Mouse (Mus musculus): ENCODE results near the gene Ubl3.
A peak's percentile ranks its signal among the peaks of the same experiment; 100 is the strongest.

Ubl3 gene

DNA sequence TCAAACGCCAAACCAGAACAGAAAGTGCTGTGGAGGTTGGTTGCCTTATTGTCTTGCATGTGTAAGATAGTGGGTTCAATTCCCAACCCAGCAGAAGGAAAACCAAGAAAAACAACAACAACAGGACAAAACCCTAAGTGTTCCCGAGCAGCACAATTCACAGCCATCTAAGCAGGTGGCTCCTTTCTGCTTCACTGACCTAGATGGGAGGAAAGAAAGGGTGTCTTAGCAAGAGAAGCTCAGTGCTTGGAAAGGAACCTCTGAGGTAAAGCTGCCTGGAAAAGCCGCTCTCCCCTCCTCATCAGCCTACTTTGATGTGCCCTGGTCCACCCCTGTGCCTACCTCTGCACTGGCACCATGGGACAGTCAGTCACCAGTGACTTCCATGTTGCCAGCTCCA is 70.8 kb downstream of the Ubl3 start:
- DNase-seq (ENCODE audit: low read depth, low spot score) = no peak

DNA sequence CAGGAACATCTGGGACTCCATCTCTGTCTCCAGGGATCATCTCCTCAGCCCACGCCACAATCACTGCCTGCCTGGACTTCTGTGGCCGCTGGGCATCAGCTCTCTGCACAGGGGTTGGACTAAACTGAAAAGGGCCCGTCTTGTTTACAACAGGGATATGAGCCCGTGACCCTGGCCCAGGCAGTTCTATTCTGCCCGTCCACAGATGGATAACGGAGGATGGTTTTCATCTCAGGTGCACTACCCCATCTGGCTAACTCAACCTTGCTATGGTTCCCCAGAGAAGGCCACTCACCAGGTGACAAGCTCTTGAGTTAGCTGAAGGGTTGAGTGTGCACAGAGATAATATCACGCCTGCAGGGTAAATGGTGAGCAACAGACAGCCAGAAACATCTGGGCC is 78.2 kb downstream of the Ubl3 start:
- no peak for DNase-seq (ENCODE audit: low read depth, low spot score)

DNA sequence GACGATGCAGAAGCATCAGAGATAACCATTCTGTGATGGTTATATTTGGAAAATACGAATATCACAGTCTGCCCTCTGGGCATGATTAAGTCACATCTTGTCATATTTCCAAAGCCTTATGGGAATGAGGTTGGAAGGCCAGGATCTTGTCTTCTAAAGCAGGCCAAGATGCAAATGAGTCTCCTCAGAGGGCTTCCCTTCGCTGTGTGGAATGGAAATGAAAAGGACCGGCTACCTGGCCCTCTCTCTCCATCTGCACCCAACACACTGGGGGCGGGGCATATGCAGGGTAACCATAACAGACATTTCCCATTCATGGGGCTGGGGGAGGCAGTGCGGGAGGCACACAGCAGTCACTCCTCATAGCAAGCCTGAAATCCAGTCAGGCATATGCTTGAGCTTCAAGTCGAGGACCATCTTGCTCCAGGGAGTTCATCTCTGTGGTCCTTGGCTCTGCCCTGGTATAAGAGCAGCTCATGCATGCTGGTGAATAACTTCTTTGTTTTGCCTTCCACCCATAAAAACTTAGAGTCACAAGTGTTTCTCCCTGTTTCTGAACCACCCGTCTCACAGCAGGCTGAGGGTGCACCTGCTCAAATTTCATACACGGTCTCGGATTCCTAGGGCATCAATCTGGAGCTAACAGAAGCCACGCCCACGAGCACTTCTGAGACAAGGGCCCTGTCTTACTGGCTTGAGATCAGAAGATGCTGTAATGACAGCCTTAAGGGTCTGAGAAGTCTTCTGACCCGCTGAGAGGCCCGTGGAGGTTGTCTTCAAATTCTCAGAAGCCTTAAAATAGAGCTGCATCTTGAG is 83.8 kb downstream of the Ubl3 start:
- DNase-seq (ENCODE audit: low read depth, low spot score) = no peak

DNA sequence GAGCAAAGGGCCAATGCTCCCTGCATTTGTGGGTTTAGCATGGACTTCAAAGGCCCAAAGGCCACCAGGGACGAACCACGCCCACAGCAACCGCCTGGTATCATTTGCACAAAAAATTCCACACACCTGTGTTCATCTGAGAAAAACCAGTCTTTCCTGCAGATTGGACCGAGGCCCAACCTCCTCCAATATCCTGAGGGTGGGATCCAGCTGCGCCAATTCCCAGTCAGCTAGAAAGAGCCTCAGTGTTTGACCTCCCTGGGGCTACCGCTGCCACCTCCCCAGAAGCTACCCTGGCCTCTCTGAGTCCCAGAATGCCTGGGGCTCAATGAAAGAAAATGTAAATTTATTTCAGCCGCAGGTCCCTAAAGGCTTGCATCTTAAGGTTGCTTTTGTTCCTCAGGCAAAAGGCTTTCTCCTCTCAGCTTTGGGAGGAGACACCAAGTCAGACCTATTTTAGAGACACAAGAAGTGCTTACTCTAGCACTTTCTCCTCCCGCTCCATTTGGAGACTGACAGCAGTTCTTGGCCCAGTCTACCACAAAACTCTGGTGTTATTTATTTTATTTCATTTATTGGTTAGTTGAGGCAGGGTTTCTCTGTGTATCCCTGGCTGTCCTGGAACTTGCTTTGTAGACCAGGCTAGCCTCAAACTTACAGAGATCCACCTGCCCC is 85.5 kb downstream of the Ubl3 start:
- peak; percentile 90 for DNase-seq (ENCODE audit: low read depth, low spot score)

DNA sequence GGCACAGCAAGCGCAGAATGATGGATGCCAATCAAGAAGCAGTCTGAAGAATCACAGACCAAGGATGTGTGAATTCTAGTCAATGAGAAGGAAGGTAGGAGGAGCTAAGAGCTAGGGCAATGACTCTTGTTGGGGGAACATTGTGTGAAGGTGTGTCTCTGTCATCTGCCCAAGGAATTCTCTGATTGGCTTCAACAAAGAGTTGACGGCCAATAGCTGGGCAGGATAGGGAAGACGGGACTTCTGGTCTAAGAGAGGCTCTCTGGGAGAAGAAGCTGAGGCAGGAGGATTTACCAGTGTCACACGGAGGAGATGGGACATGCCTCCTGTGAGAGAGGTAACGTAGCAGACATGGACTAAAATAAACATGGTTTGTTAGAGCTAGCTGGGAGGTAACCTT is 86.5 kb downstream of the Ubl3 start:
- DNase-seq (ENCODE audit: low read depth, low spot score) = peak; percentile 81

DNA sequence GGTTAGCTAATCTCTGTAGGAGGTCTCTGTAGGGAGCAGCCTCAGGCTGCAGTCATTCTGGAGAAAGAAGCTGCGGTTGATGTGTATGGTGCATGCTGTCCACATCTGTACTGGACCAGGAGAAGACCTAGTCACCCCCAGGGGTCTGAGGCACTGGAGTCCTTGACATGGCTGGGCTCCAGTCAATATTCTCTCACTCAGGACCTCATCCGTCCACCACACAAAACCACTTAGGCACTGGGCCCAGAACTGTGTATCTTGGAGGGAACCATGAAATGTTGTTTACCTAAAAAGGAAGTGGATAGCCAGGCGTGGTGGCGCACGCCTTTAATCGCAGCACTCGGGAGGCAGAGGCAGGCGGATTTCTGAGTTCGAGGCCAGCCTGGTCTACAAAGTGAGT is 87.5 kb downstream of the Ubl3 start:
- no peak for DNase-seq (ENCODE audit: low read depth, low spot score)

DNA sequence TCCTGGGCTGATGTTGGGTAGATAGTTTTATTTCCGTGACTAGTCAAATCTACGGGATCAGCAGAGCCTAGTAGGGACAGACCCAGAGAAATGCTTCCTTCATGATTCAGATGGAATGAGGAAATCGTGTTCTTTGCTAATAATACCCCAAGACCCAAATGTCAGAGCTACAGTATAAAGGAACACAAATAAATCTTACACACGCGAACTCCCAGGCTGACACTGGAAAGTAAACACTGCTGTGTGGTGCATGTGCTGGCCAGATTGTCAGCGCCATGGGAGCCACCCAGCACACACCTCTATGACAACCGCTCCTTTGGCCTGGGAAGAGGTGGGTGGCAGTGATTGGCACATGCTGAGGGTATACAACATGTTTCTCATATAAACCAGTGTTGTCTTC is 88.1 kb downstream of the Ubl3 start:
- DNase-seq (ENCODE audit: low read depth, low spot score) = no peak

DNA sequence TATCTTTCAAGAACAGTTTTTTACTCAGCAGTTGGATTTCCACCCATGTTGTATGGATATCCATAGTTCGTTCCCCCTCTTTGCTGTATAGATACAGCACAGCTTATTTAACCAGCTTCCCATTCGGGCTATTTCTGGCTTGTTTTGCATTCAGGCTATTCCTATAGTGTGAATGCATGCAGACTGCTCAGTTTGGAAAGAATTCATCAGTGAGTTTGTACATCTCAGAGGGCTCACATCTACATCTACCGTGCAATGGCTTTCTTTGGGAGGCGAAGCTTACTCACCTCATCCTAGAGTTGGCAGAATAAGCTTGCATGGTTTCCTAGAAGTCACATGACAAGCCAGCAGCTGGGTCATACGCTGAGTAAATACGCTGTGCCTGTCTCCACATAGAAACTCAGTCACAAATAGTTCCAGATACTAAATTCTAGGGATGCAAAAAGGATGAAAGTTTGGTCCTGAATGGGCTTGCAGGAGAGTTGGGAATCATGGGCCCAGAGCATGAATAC is 88.8 kb downstream of the Ubl3 start:
- DNase-seq (ENCODE audit: low read depth, low spot score) = no peak
